Mouse (Mus musculus) adrenal gland, adult 8-10 months (tissue): Measurements from ENCODE around the gene Cela3a. TPM values are rescaled to one million over a fixed set of nuclear protein-coding genes. Genes with fewer than 3 reads are reported as not detected.

Experiments used
- DNase-seq: peaks from one replicate; pipeline ENCODE4 v3.0.0; 2022
- total RNA-seq, 4 experiments: library from RNA; stranded (reverse); gene quantifications; 2 replicates each; pipeline ENCODE4 v1.2.4; 2022

The Cela3a gene
- total RNA-seq, 4 experiments from 2014 or later, result not detected

- no peak for DNase-seq
These were observed 37.7 kb downstream of the Cela3a start for GRCm38 (mm10) chr4:137371596-137372523.

GRCm38 (mm10) chr4:137369954-137370750 lies 39.4 kb downstream of the Cela3a start:
- peak; percentile 47 for DNase-seq

GRCm38 (mm10) chr4:137368198-137368597 lies 41.4 kb downstream of the Cela3a start:
- no peak for DNase-seq

- no peak for DNase-seq
These were observed 42.1 kb downstream of the Cela3a start for GRCm38 (mm10) chr4:137367275-137368088.

- DNase-seq, result no peak
These were observed 43.5 kb downstream of the Cela3a start for GRCm38 (mm10) chr4:137366097-137366496.

- no peak for DNase-seq
These were observed 44.1 kb downstream of the Cela3a start for GRCm38 (mm10) chr4:137365356-137366062.

GRCm38 (mm10) chr4:137364826-137365225 lies 44.8 kb downstream of the Cela3a start:
- no peak for DNase-seq

- no peak for DNase-seq
These were observed 48.6 kb downstream of the Cela3a start for GRCm38 (mm10) chr4:137360996-137361395.

- no peak for DNase-seq
These were observed 51.1 kb downstream of the Cela3a start for GRCm38 (mm10) chr4:137358291-137359002.

- peak; percentile 98 for DNase-seq
These were observed 51.9 kb downstream of the Cela3a start, which contains the start of gene Cdc42 for GRCm38 (mm10) chr4:137357517-137358254. Cdc42 (minus strand) TSS chr4:137357720.

GRCm38 (mm10) chr4:137356674-137357510 lies 52.7 kb downstream of the Cela3a start:
- peak; percentile 61 for DNase-seq

Other genes starting within 250 kb of the Cela3a start
- gene Wnt4, start 132.3 kb downstream of the Cela3a start, total RNA-seq, result 100 to 1,000 TPM in 3 of 4 experiments, 10 to 100 TPM in 1; 83.8 to 130 (median 108) TPM
- gene Cdc42, start 52.1 kb downstream of the Cela3a start, total RNA-seq, result 100 to 1,000 TPM; 385 to 468 (median 412) TPM
- gene Cela3b, start 20.7 kb upstream of the Cela3a start, total RNA-seq, result under 1 TPM in 1 of 4 experiments, not detected in 3; 0.42 TPM
- not detected for gene 1700013G24Rik, start 43.5 kb upstream of the Cela3a start, total RNA-seq
- 100 to 1,000 TPM; 107 to 236 (median 145) TPM for gene Hspg2, start 59.0 kb upstream of the Cela3a start, total RNA-seq
- gene Ldlrad2, start 164.8 kb upstream of the Cela3a start, total RNA-seq, result not detected
- 100 to 1,000 TPM; 116 to 227 (median 148) TPM for gene Usp48, start 184.0 kb upstream of the Cela3a start, total RNA-seq